Mouse (Mus musculus): ENCODE results near the gene Fcna. TPM values are rescaled to one million over a fixed set of nuclear protein-coding genes. Genes with fewer than 3 reads are reported as not detected.

The Fcna gene
- polyA plus RNA-seq, 1 experiment from 2014 or later, result 0.83 TPM

DNA sequence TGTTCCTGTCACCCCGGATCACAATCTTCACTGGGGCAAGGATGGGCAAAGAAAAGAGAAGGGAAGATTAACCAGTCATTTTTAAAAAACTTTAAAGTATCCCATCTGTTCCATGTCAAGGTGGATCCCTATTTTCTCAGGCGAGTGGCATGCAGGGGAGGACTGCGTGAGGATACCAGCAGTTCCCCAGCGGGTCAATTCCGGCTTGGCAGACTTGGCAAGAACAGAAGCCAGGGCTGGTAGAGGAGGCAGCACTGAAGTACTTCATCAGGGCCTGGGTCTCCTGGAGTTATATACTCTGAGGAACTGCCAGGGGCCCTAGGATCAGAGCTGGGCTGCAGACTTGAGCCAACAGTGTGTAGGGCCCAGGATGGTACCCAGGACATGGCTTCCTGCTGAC is 25.3 kb downstream of the Fcna start:
- Histone ChIP-seq H3K27me3 (no peaks in the 10 kb centered on the region), H3K9me3 (no peaks in the 10 kb centered on the region), H3K27ac (no peak overlapping the region), H3K4me1 (peaks cover 16% of the 10 kb centered on the region), H3K4me3 (replicated peaks) (no peak overlapping the region), H3K4me2 (no peak overlapping the region), H3K36me3 (replicated peaks) (peaks cover 56% of the 10 kb centered on the region), H3K9ac (no peak overlapping the region)
- ATAC-seq (ENCODE audit: low FRiP score), result no peak
- 97% methylated on average over 5 of the region's 5 CpGs for WGBS

DNA sequence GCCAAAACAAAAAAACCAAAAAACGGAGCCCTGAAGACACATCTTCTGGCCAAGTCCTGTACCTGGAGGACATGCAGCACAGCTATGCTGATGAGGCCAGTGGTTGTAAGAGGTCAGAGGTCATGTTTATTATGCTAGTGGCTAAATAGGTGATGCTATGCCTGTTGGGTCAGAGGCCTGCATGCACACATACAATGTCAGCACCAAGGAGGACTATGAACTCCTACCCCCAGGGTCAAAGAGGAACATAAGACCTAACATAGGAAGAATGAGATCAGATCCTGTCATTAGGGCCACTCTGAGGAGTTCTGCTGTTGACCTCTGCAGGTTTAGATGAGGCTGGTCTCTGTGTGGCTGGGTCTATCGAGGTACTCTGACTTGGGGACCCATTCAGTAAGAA is 27.8 kb downstream of the Fcna start:
- ATAC-seq (ENCODE audit: low FRiP score), result no peak
- Histone ChIP-seq H3K9ac (no peak overlapping the region), H3K9me3 (no peaks in the 10 kb centered on the region), H3K4me1 (no peaks in the 10 kb centered on the region), H3K4me2 (no peak overlapping the region), H3K27me3 (no peaks in the 10 kb centered on the region), H3K4me3 (replicated peaks) (no peak overlapping the region), H3K36me3 (replicated peaks) (peaks cover 81% of the 10 kb centered on the region), H3K27ac (no peak overlapping the region)
- 91% methylated on average over 2 of the region's 2 CpGs for WGBS

DNA sequence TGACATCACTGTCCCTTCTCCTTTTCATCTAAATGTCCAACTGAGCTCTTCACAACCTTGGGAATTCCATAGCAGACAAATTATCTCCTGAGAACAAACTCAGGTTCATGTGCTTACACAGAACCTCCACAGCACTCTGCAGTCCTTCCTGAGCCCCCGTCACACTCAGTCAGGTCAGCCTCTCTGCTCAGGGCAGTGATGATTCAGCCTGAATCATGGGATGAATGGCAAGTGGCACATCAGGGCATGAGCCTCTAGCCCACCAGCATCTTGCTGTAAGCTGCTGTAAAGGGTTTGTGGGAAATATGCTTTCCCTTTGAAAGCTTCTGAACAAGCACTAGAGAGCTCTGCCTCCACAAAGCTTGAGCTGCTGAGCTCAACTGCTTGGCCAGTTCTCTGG is 29.1 kb downstream of the Fcna start:
- H3K9ac ChIP-seq, result no peak overlapping the region
- H3K27me3 ChIP-seq, result no peaks in the 10 kb centered on the region
- peaks cover 89% of the 10 kb centered on the region for H3K36me3 ChIP-seq (replicated peaks)
- no peak overlapping the region for H3K4me3 ChIP-seq (replicated peaks)
- WGBS, result 97% methylated on average over 1 of the region's 1 CpGs
- H3K9me3 ChIP-seq, result no peaks in the 10 kb centered on the region
- no peaks in the 10 kb centered on the region for H3K4me1 ChIP-seq
- no peak for ATAC-seq (ENCODE audit: low FRiP score)
- no peak overlapping the region for H3K27ac ChIP-seq
- no peak overlapping the region for H3K4me2 ChIP-seq

DNA sequence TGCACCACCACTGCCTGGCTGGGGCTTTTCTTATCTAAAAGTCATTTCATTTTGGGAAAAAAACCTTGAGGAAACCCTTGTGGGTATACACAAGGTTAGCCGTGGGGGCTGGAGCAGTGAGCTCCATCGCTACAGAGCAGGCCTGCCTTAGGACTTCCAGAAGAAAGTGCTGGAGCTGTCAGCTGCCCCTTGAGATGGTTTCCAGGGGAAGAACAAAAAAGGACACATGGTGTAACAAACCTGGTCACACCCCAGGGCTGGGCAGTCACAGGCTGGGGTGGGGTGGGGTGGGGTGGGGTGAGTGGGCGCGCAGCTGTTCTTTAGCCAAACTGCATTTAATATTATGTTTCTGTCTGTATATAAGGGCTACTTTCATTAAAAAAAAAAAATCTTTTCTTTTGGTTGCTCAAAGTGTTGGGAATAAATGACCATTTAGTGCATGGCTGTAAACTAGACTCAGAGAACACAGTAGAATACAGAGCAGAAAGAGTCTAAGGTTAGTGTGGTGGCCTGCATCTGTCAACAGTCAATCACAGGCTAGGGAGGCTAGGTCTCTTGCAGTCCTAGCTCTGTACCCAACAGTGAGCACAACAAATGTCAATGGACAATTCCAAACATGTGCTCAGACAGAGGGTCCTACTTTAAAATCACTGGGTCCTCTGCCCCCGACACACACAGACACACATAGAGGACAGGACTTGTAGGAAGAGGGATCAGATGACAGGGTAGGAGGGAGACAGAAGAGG is 30.9 kb downstream of the Fcna start:
- 97% methylated on average over 5 of the region's 5 CpGs for whole genome bisulfite sequencing

DNA sequence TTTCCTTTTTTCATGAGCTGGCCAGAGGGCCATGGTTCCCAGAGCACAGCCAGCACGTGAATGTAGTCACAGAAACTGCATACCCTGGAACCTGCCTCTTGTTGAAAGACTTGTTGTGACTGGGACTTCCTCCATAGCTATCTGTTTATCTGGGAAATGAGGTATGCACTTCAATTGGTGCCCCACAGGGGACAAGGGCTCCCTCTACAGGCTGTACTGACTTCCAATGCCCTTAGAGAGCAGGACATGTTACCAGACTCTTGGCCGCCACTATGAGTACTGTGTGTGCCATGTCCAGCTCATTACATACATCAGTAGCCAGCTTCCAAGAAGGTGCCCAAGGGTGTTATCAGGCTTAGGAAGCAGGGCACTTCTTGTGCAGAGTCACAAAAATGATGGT is 36.0 kb downstream of the Fcna start:
- H3K4me2 ChIP-seq, result no peak overlapping the region
- ATAC-seq (ENCODE audit: low FRiP score), result no peak
- H3K36me3 ChIP-seq (replicated peaks), result peaks cover 86% of the 10 kb centered on the region
- WGBS, result 86% methylated on average over 2 of the region's 2 CpGs
- no peak overlapping the region for H3K4me3 ChIP-seq (replicated peaks)
- no peak overlapping the region for H3K9ac ChIP-seq
- no peaks in the 10 kb centered on the region for H3K9me3 ChIP-seq
- H3K27ac ChIP-seq, result no peak overlapping the region
- H3K27me3 ChIP-seq, result no peaks in the 10 kb centered on the region
- no peaks in the 10 kb centered on the region for H3K4me1 ChIP-seq

More for the DNA sequence above, 30.9 kb downstream of the Fcna start:
- Histone ChIP-seq H3K4me2 (no peak overlapping the region), H3K27ac (no peak overlapping the region), H3K9ac (no peak overlapping the region), H3K4me1 (no peaks in the 10 kb centered on the region), H3K4me3 (replicated peaks) (no peak overlapping the region), H3K27me3 (no peaks in the 10 kb centered on the region), H3K9me3 (no peaks in the 10 kb centered on the region), H3K36me3 (replicated peaks) (peaks cover 95% of the 10 kb centered on the region)
- ATAC-seq (ENCODE audit: low FRiP score), result no peak

DNA sequence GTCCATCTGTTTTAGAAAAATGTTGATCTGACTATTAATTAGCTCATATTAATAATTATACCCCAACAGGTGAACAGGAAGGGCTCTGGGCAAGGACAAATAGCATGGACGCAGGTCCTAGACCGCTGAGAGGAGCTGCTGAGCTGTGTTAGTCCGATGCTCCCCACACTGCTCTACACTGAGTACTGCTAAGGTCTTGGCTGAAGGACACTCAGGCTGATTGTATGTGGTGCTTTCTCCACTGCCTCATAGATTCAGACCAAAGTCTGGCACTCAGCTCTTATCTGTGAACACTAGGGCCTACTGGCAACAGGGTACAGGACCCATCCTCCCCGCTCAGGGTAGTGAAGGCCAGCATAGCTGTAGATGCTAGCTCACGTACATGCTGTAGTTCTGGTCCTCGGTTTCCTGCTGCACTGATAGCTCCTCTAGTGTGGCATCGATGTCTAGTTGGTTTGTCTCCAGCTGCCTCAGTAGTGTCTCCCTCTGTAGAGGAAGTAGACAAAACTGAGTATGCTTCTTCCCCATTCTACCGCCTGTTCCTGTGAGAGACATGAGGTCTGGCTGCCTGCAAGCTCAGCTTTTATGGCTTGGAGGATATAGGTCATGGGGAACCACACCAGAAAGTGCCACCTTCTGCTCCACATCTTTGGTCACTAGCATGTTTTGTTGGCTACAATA is 39.5 kb downstream of the Fcna start:
- H3K9me3 ChIP-seq, result no peaks in the 10 kb centered on the region
- no peak overlapping the region for H3K4me2 ChIP-seq
- H3K27ac ChIP-seq, result no peak overlapping the region
- ATAC-seq (ENCODE audit: low FRiP score), result no peak
- H3K36me3 ChIP-seq (replicated peaks), result peaks cover 89% of the 10 kb centered on the region
- no peak overlapping the region for H3K9ac ChIP-seq
- H3K27me3 ChIP-seq, result no peaks in the 10 kb centered on the region
- no peaks in the 10 kb centered on the region for H3K4me1 ChIP-seq
- 96% methylated on average over 8 of the region's 8 CpGs for WGBS
- no peak overlapping the region for H3K4me3 ChIP-seq (replicated peaks)

DNA sequence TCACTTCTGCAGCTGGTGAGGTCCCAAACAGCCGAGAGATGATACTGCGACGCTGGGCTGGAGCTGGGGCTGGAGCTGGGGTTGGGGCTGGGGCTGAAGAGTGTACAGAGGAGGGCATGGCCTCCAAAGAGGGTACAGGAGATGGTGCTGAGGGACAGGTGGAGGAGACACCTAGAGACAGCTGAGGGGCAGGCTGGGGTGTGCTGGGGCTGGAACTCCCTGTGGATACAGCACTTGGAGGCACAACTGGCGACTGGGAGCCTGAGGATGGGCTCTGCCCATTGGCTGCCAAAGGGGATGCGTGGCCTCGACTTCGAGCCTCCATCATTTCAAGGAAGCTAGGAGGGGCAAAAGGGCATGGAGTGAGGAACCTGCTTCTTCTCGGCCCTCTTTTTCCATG is 40.5 kb downstream of the Fcna start:
- no peak for ATAC-seq (ENCODE audit: low FRiP score)
- Histone ChIP-seq H3K9me3 (no peaks in the 10 kb centered on the region), H3K27ac (no peak overlapping the region), H3K36me3 (replicated peaks) (peaks cover 86% of the 10 kb centered on the region), H3K27me3 (no peaks in the 10 kb centered on the region), H3K4me3 (replicated peaks) (no peak overlapping the region), H3K4me2 (no peak overlapping the region), H3K9ac (no peak overlapping the region), H3K4me1 (peaks cover 8% of the 10 kb centered on the region)
- WGBS, result 93% methylated on average over 8 of the region's 8 CpGs

DNA sequence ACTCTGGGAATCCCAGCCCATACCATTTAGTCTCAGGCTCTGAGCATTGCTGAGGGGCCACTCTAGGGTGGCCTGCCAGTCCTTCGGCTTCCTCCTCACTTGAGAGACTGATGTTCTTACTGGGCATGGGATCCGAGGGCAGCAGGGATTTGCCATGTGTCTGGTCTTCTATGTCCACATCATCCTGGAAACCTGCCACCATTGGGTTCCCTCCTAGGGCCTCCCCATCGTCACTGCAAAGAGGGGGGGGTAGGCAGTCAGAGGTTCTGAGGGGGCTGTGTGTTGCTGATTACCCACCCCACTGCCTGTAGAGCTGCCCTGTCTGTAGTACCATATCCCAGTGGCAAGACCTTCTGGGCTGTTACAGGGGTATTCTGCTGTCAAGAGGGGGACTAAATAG is 42.2 kb downstream of the Fcna start:
- H3K27me3 ChIP-seq, result peaks cover 9% of the 10 kb centered on the region
- ATAC-seq (ENCODE audit: low FRiP score), result no peak
- H3K9ac ChIP-seq, result no peak overlapping the region
- H3K4me2 ChIP-seq, result no peak overlapping the region
- peaks cover 20% of the 10 kb centered on the region for H3K4me1 ChIP-seq
- WGBS, result 86% methylated on average over 3 of the region's 3 CpGs
- H3K4me3 ChIP-seq (replicated peaks), result no peak overlapping the region
- H3K36me3 ChIP-seq (replicated peaks), result peaks cover 69% of the 10 kb centered on the region
- no peaks in the 10 kb centered on the region for H3K9me3 ChIP-seq
- no peak overlapping the region for H3K27ac ChIP-seq

DNA sequence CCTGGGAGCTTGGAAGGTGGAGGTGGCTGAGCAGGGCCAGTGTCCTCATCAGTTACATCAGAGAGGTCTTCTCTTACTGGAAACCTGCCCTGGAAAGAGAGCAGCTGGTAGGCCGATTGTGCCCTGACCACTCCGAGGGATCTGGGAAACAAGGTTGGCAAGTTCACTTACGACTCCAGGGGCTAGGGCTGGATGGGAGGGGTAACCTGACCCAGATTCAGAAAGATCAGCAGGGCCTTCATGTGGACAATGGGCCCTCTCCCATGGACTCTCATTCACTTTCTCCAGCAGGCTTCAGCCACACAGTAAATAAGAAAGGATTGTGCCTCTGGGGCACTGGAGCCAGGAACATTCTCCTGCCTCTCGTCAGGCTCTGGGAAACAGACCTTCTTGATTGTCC is 43.0 kb downstream of the Fcna start:
- Histone ChIP-seq H3K9ac (no peak overlapping the region), H3K27ac (no peak overlapping the region), H3K36me3 (replicated peaks) (peaks cover 62% of the 10 kb centered on the region), H3K9me3 (no peaks in the 10 kb centered on the region), H3K27me3 (peaks cover 16% of the 10 kb centered on the region), H3K4me1 (peaks cover 22% of the 10 kb centered on the region), H3K4me3 (replicated peaks) (no peak overlapping the region), H3K4me2 (no peak overlapping the region)
- 71% methylated on average over 4 of the region's 4 CpGs for WGBS
- no peak for ATAC-seq (ENCODE audit: low FRiP score)

DNA sequence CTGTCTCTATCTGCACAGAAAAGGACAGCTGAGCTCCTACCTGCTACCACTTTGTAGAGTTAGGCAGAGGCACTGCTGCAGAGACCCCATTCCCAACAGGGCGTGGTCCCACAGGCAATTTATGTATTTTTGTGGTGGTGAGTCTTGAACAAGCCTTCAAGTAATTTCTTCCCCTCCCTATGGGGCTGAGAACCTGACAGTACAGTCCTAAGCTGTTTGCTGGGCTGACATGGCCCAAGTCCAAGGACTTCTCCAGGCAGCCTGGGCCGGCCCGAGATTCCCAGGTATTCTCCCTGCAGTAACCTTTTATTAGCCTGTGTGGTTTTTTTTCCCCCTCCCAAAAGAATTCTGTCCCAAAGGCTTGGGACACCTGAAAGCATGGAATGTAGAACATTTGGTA is 43.7 kb downstream of the Fcna start:
- H3K4me2 ChIP-seq, result no peak overlapping the region
- H3K9ac ChIP-seq, result no peak overlapping the region
- H3K4me1 ChIP-seq, result peaks cover 29% of the 10 kb centered on the region
- H3K36me3 ChIP-seq (replicated peaks), result peaks cover 60% of the 10 kb centered on the region
- H3K4me3 ChIP-seq (replicated peaks), result no peak overlapping the region
- no peak for ATAC-seq (ENCODE audit: low FRiP score)
- H3K27me3 ChIP-seq, result peaks cover 23% of the 10 kb centered on the region
- H3K9me3 ChIP-seq, result no peaks in the 10 kb centered on the region
- WGBS, result 99% methylated on average over 3 of the region's 3 CpGs
- no peak overlapping the region for H3K27ac ChIP-seq

DNA sequence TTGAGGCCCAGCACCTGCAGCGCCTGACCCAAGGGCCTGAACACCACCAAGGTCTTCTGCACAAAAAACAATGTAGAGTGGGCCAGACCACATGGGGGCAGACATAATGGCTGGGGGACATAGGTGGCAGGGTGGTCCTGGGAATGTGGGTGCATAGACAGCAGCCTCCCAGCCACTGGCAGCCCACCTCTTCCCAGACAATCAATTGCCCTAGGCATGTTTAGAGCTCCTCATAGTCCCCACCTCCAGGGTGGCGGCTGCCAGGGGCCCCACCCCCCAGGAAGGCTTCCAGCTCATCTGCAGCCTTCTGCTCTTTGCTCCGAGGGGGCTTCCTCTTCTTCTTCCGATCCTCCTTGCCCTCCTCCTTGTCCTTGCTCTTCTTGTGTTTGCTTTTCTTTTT is 44.3 kb downstream of the Fcna start:
- Histone ChIP-seq H3K27ac (no peak overlapping the region), H3K4me3 (replicated peaks) (no peak overlapping the region), H3K9ac (no peak overlapping the region), H3K4me1 (peaks cover 32% of the 10 kb centered on the region), H3K9me3 (no peaks in the 10 kb centered on the region), H3K36me3 (replicated peaks) (peaks cover 58% of the 10 kb centered on the region), H3K27me3 (peaks cover 29% of the 10 kb centered on the region), H3K4me2 (no peak overlapping the region)
- 76% methylated on average over 4 of the region's 4 CpGs for WGBS
- no peak for ATAC-seq (ENCODE audit: low FRiP score)

DNA sequence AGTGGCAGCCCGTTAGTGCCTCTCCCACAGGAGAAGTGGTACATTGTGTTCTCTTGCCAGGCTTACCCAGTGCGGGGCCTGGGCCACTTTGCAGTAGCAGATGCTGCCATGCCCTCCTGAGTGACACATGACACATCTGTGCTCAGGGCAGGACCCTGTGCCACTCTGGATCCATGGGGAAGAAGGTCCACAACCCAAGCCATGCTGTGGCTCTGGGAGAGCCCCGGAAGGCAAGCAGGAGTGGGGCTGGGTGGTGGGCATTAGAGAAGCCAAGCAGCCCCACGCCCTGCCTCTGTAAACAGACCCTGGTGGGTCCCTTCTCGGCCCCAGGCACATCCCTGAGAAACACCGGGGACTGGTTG is 44.7 kb downstream of the Fcna start:
- H3K4me3 ChIP-seq (replicated peaks), result no peak overlapping the region
- peaks cover 34% of the 10 kb centered on the region for H3K27me3 ChIP-seq
- no peak overlapping the region for H3K27ac ChIP-seq
- no peaks in the 10 kb centered on the region for H3K9me3 ChIP-seq
- no peak for ATAC-seq (ENCODE audit: low FRiP score)
- H3K4me2 ChIP-seq, result no peak overlapping the region
- H3K36me3 ChIP-seq (replicated peaks), result peaks cover 53% of the 10 kb centered on the region
- peaks cover 37% of the 10 kb centered on the region for H3K4me1 ChIP-seq
- H3K9ac ChIP-seq, result no peak overlapping the region
- 88% methylated on average over 6 of the region's 6 CpGs for WGBS

All from forebrain, embryonic 12.5 days (tissue).